Mouse (Mus musculus) hindbrain, embryonic 15.5 days (tissue): ENCODE measurements around the gene Tmem132d. TPM values are rescaled to one million over a fixed set of nuclear protein-coding genes. Genes with fewer than 3 reads are reported as not detected.

ENCODE experiments used
- ATAC-seq: fragments of 200-750 bp; cut with Nextera tagmentation; 2 replicates; pipeline ENCODE4 v1.8.0; 2017; ENCODE audit warnings: low read depth, moderate number of reproducible peaks, moderate TSS enrichment; ENCODE audit not compliant: low FRiP score
- H3K27ac ChIP-seq: fragments of 300-500 bp; sonication (generic); replicated peaks from 2 replicates; pipeline ENCODE4 v1.5.1; 2015; ENCODE audit warnings: mild to moderate bottlenecking, inconsistent platforms
- H3K27me3 ChIP-seq: fragments of 300-500 bp; sonication (generic); 2 replicates; pipeline ENCODE4 v1.6.1; 2015; ENCODE audit warnings: control low read depth, inconsistent platforms
- H3K36me3 ChIP-seq: fragments of 300-500 bp; sonication (generic); 2 replicates; pipeline ENCODE4 v1.6.1; 2015; ENCODE audit warnings: control low read depth, inconsistent platforms
- H3K4me1 ChIP-seq: fragments of 300-500 bp; sonication (generic); replicated peaks from 2 replicates; pipeline ENCODE4 v1.6.1; 2015; ENCODE audit warnings: control low read depth, inconsistent platforms
- H3K4me2 ChIP-seq: fragments of 300-500 bp; sonication (generic); 2 replicates; pipeline ENCODE4 v1.6.1; 2015; ENCODE audit warnings: moderate library complexity, mild to moderate bottlenecking, inconsistent platforms
- H3K4me3 ChIP-seq: fragments of 300-500 bp; sonication (generic); 2 replicates; pipeline ENCODE4 v1.5.1; 2015; ENCODE audit warnings: mild to moderate bottlenecking, inconsistent platforms
- H3K9ac ChIP-seq: fragments of 300-500 bp; sonication (generic); 2 replicates; pipeline ENCODE4 v1.6.1; 2015; ENCODE audit warnings: inconsistent platforms
- H3K9me3 ChIP-seq: fragments of 300-500 bp; sonication (generic); 2 replicates; pipeline ENCODE4 v1.6.1; 2016; ENCODE audit warnings: control low read depth, inconsistent platforms
- WGBS: fragments of 180-500 bp; shearing (Covaris S2); methylation state at CpG from one replicate; pipeline ENCODE4 v1.1.7; 2015; 5-methylcytosine and 5-hydroxymethylcytosine counted together
- polyA plus RNA-seq: library from polyadenylated mRNA; unstranded; fragments of >200 nt; fragmentation: Nextera tagmentation; extraction: Ambion mirVana; gene quantifications from 2 replicates; pipeline ENCODE4 v1.2.1, GENCODE M21; 2015

Tmem132d gene
- polyA plus RNA-seq, 1 experiment from 2014 or later: 6.3 TPM

- Histone ChIP-seq H3K4me2 (no peak overlapping the region), H3K27ac (no peak overlapping the region), H3K36me3 (no peaks in the 10 kb centered on the region), H3K4me3 (no peak overlapping the region), H3K9ac (no peak overlapping the region), H3K27me3 (no peaks in the 10 kb centered on the region), H3K9me3 (no peaks in the 10 kb centered on the region), H3K4me1 (peaks cover 6% of the 10 kb centered on the region)
- 72% methylated on average over 3 of the region's 3 CpGs for WGBS
- no peak for ATAC-seq
Observed at GRCm38 (mm10) chr5:128122656-128123055, 310.2 kb downstream of the Tmem132d start.

GRCm38 (mm10) chr5:128119171-128119570 is 313.7 kb downstream of the Tmem132d start:
- WGBS: 46% methylated on average over 3 of the region's 3 CpGs
- H3K27ac ChIP-seq: no peak overlapping the region
- no peak for ATAC-seq

GRCm38 (mm10) chr5:128113107-128113506 is 319.8 kb downstream of the Tmem132d start:
- Histone ChIP-seq H3K36me3 (no peaks in the 10 kb centered on the region), H3K9me3 (no peaks in the 10 kb centered on the region), H3K4me3 (no peak overlapping the region), H3K4me2 (no peak overlapping the region), H3K27ac (no peak overlapping the region), H3K9ac (no peak overlapping the region), H3K4me1 (no peaks in the 10 kb centered on the region), H3K27me3 (no peaks in the 10 kb centered on the region)
- no peak for ATAC-seq
- 59% methylated on average over 8 of the region's 8 CpGs for WGBS

More at GRCm38 (mm10) chr5:128119171-128119570, 313.7 kb downstream of the Tmem132d start:
- Histone ChIP-seq H3K9ac (no peak overlapping the region), H3K36me3 (no peaks in the 10 kb centered on the region), H3K27me3 (no peaks in the 10 kb centered on the region), H3K9me3 (no peaks in the 10 kb centered on the region), H3K4me1 (peaks cover 6% of the 10 kb centered on the region), H3K4me2 (no peak overlapping the region), H3K4me3 (no peak overlapping the region)

- Histone ChIP-seq H3K4me2 (no peak overlapping the region), H3K4me1 (no peaks in the 10 kb centered on the region), H3K27me3 (no peaks in the 10 kb centered on the region), H3K36me3 (no peaks in the 10 kb centered on the region), H3K27ac (no peak overlapping the region), H3K4me3 (no peak overlapping the region), H3K9me3 (no peaks in the 10 kb centered on the region), H3K9ac (no peak overlapping the region)
- no peak for ATAC-seq
- 96% methylated on average over 3 of the region's 3 CpGs for WGBS
Observed at GRCm38 (mm10) chr5:128112518-128112917, 320.4 kb downstream of the Tmem132d start.

- Histone ChIP-seq H3K36me3 (no peaks in the 10 kb centered on the region), H3K27me3 (no peaks in the 10 kb centered on the region), H3K9ac (no peak overlapping the region), H3K4me3 (no peak overlapping the region), H3K27ac (no peak overlapping the region), H3K4me1 (no peaks in the 10 kb centered on the region), H3K9me3 (no peaks in the 10 kb centered on the region), H3K4me2 (no peak overlapping the region)
- WGBS: 78% methylated on average over 5 of the region's 5 CpGs
- no peak for ATAC-seq
Observed at GRCm38 (mm10) chr5:128111664-128112063, 321.2 kb downstream of the Tmem132d start.

- 78% methylated on average over 8 of the region's 8 CpGs for WGBS
Observed at GRCm38 (mm10) chr5:128102556-128102955, 330.3 kb downstream of the Tmem132d start.

GRCm38 (mm10) chr5:128100331-128100730 is 332.5 kb downstream of the Tmem132d start:
- no peaks in the 10 kb centered on the region for H3K27me3 ChIP-seq
- ATAC-seq: no peak
- H3K27ac ChIP-seq: no peak overlapping the region
- H3K9ac ChIP-seq: no peak overlapping the region
- H3K4me1 ChIP-seq: no peaks in the 10 kb centered on the region
- H3K9me3 ChIP-seq: peaks cover 5% of the 10 kb centered on the region; the same call in 1 of the 2 replicates
- 72% methylated on average over 5 of the region's 5 CpGs for WGBS
- H3K36me3 ChIP-seq: no peaks in the 10 kb centered on the region
- no peak overlapping the region for H3K4me3 ChIP-seq
- H3K4me2 ChIP-seq: no peak overlapping the region

More at GRCm38 (mm10) chr5:128102556-128102955, 330.3 kb downstream of the Tmem132d start:
- H3K4me3 ChIP-seq: no peak overlapping the region
- no peaks in the 10 kb centered on the region for H3K27me3 ChIP-seq
- ATAC-seq: no peak
- H3K36me3 ChIP-seq: no peaks in the 10 kb centered on the region
- H3K27ac ChIP-seq: no peak overlapping the region
- H3K4me1 ChIP-seq: no peaks in the 10 kb centered on the region
- no peak overlapping the region for H3K9ac ChIP-seq
- H3K4me2 ChIP-seq: no peak overlapping the region
- H3K9me3 ChIP-seq: peaks cover 5% of the 10 kb centered on the region

- Histone ChIP-seq H3K9ac (no peak overlapping the region), H3K27me3 (no peaks in the 10 kb centered on the region), H3K4me1 (no peaks in the 10 kb centered on the region), H3K4me2 (no peak overlapping the region), H3K9me3 (peaks cover 5% of the 10 kb centered on the region; the same call in 1 of the 2 replicates), H3K36me3 (no peaks in the 10 kb centered on the region), H3K4me3 (no peak overlapping the region), H3K27ac (no peak overlapping the region)
- ATAC-seq: no peak
- WGBS: 84% methylated on average over 2 of the region's 2 CpGs
Observed at GRCm38 (mm10) chr5:128099439-128099838, 333.4 kb downstream of the Tmem132d start.

- no peak overlapping the region for H3K27ac ChIP-seq
- H3K27me3 ChIP-seq: no peaks in the 10 kb centered on the region
- H3K4me1 ChIP-seq: no peaks in the 10 kb centered on the region
- 88% methylated on average over 5 of the region's 5 CpGs for WGBS
- H3K4me2 ChIP-seq: no peak overlapping the region
- no peak for ATAC-seq
- H3K36me3 ChIP-seq: no peaks in the 10 kb centered on the region
- no peak overlapping the region for H3K4me3 ChIP-seq
- H3K9ac ChIP-seq: no peak overlapping the region
- no peaks in the 10 kb centered on the region for H3K9me3 ChIP-seq
Observed at GRCm38 (mm10) chr5:128090578-128090977, 342.3 kb downstream of the Tmem132d start.

- Histone ChIP-seq H3K9me3 (no peaks in the 10 kb centered on the region), H3K27ac (no peak overlapping the region), H3K27me3 (no peaks in the 10 kb centered on the region), H3K36me3 (no peaks in the 10 kb centered on the region), H3K4me1 (no peaks in the 10 kb centered on the region), H3K9ac (no peak overlapping the region), H3K4me2 (no peak overlapping the region), H3K4me3 (no peak overlapping the region)
- no peak for ATAC-seq
- WGBS: 58% methylated on average over 5 of the region's 5 CpGs
Observed at GRCm38 (mm10) chr5:128075456-128075855, 357.4 kb downstream of the Tmem132d start.

GRCm38 (mm10) chr5:128072616-128073015 is 360.3 kb downstream of the Tmem132d start:
- Histone ChIP-seq H3K4me1 (no peaks in the 10 kb centered on the region), H3K27me3 (no peaks in the 10 kb centered on the region), H3K27ac (no peak overlapping the region), H3K4me2 (no peak overlapping the region), H3K9ac (no peak overlapping the region), H3K9me3 (no peaks in the 10 kb centered on the region), H3K36me3 (no peaks in the 10 kb centered on the region), H3K4me3 (no peak overlapping the region)
- ATAC-seq: no peak
- 86% methylated on average over 2 of the region's 2 CpGs for WGBS

- no peak overlapping the region for H3K4me3 ChIP-seq
- no peak overlapping the region for H3K9ac ChIP-seq
- no peaks in the 10 kb centered on the region for H3K9me3 ChIP-seq
- H3K36me3 ChIP-seq: no peaks in the 10 kb centered on the region
- H3K27ac ChIP-seq: no peak overlapping the region
- no peaks in the 10 kb centered on the region for H3K4me1 ChIP-seq
- H3K27me3 ChIP-seq: no peaks in the 10 kb centered on the region
- WGBS: 70% methylated on average over 9 of the region's 9 CpGs
- ATAC-seq: no peak
- H3K4me2 ChIP-seq: no peak overlapping the region
Observed at GRCm38 (mm10) chr5:128041781-128042180, 391.1 kb downstream of the Tmem132d start.

GRCm38 (mm10) chr5:128040036-128040435 is 392.8 kb downstream of the Tmem132d start:
- no peaks in the 10 kb centered on the region for H3K36me3 ChIP-seq
- ATAC-seq: no peak
- no peaks in the 10 kb centered on the region for H3K9me3 ChIP-seq
- no peaks in the 10 kb centered on the region for H3K27me3 ChIP-seq
- H3K27ac ChIP-seq: no peak overlapping the region
- no peak overlapping the region for H3K4me3 ChIP-seq
- H3K4me1 ChIP-seq: no peaks in the 10 kb centered on the region
- 90% methylated on average over 6 of the region's 6 CpGs for WGBS
- H3K9ac ChIP-seq: no peak overlapping the region
- H3K4me2 ChIP-seq: no peak overlapping the region
